Mouse (Mus musculus) forebrain, embryonic 14.5 days (tissue): ENCODE results near the gene Ranbp6. TPM values are rescaled to one million over a fixed set of nuclear protein-coding genes. Genes with fewer than 3 reads are reported as not detected.

ENCODE experiments used
- ATAC-seq: fragments of 200-750 bp; cut with Nextera tagmentation; 2 replicates; pipeline ENCODE4 v1.8.0; 2017; ENCODE audit warnings: mild to moderate bottlenecking, moderate library complexity
- DNase-seq: peaks from one replicate; pipeline ENCODE4 v3.0.0-alpha.2; 2015; ENCODE audit warnings: low spot score
- H3K27ac ChIP-seq: fragments of 300-500 bp; sonication (generic); 2 replicates; pipeline ENCODE4 v1.5.1; 2014; ENCODE audit warnings: low read depth, mild to moderate bottlenecking, control low read depth, low read length, moderate library complexity
- H3K27me3 ChIP-seq: fragments of 300-500 bp; sonication (generic); replicated peaks from 2 replicates; pipeline ENCODE4 v1.6.1; 2014; ENCODE audit warnings: low read length, control low read depth, mixed read lengths; ENCODE audit not compliant: control insufficient read depth, insufficient read depth
- H3K36me3 ChIP-seq: fragments of 300-500 bp; sonication (generic); 2 replicates; pipeline ENCODE4 v1.6.1; 2014; ENCODE audit warnings: low read length, control low read depth; ENCODE audit not compliant: control insufficient read depth, insufficient read depth
- H3K4me1 ChIP-seq: fragments of 300-500 bp; sonication (generic); 2 replicates; pipeline ENCODE4 v1.6.1; 2014; ENCODE audit warnings: antibody characterized with exemption, low read length, control low read depth; ENCODE audit not compliant: control insufficient read depth, insufficient read depth
- H3K4me2 ChIP-seq: fragments of 300-500 bp; sonication (generic); 2 replicates; pipeline ENCODE4 v1.6.1; 2014; ENCODE audit warnings: mild to moderate bottlenecking, control low read depth, low read length
- H3K4me3 ChIP-seq: fragments of 300-500 bp; sonication (generic); 2 replicates; pipeline ENCODE4 v1.5.1; 2014; ENCODE audit warnings: low read depth, low read length, control low read depth
- H3K9ac ChIP-seq: fragments of 300-500 bp; sonication (generic); 2 replicates; pipeline ENCODE4 v1.6.1; 2014; ENCODE audit warnings: mild to moderate bottlenecking, low read length, control low read depth, moderate library complexity
- H3K9me3 ChIP-seq: fragments of 300-500 bp; sonication (generic); replicated peaks from 2 replicates; pipeline ENCODE4 v1.6.1; 2016; ENCODE audit warnings: low read length, control low read depth, mixed read lengths; ENCODE audit not compliant: control insufficient read depth
- WGBS: fragments of 180-500 bp; shearing (Covaris S2); extraction: QIAGEN DNeasy Blood & Tissue Kit; methylation state at CpG from one replicate; pipeline ENCODE4 v1.1.7; 2014; 5-methylcytosine and 5-hydroxymethylcytosine counted together
- polyA plus RNA-seq: library from polyadenylated mRNA; unstranded; fragments of >200 nt; fragmentation: Nextera tagmentation; extraction: Ambion mirVana; gene quantifications from 2 replicates; pipeline ENCODE4 v1.2.1, GENCODE M21; 2014

Gene Ranbp6
- polyA plus RNA-seq, 1 experiment from 2014 or later = 42.1 TPM

- ATAC-seq (peak; percentile 57; the same call in 1 of the 2 replicates), DNase-seq (peak; percentile 75)
- no peaks in the 10 kb centered on the region for H3K36me3 ChIP-seq
- no peak overlapping the region for H3K9ac ChIP-seq
- WGBS = 46% methylated on average over 6 of the region's 6 CpGs
- H3K4me2 ChIP-seq = no peak overlapping the region
- no peak overlapping the region for H3K4me3 ChIP-seq
- no peaks in the 10 kb centered on the region for H3K9me3 ChIP-seq
- no peak overlapping the region for H3K27ac ChIP-seq
- no peaks in the 10 kb centered on the region for H3K27me3 ChIP-seq
- H3K4me1 ChIP-seq = no peaks in the 10 kb centered on the region
Measured at GRCm38 (mm10) chr19:29824034-29824700, 11.4 kb upstream of the Ranbp6 start.

- H3K27ac ChIP-seq = no peak overlapping the region
- H3K4me1 ChIP-seq = no peaks in the 10 kb centered on the region
- no peaks in the 10 kb centered on the region for H3K27me3 ChIP-seq
- no peak overlapping the region for H3K9ac ChIP-seq
- DNase-seq = no peak
- ATAC-seq = no peak
- H3K9me3 ChIP-seq = no peaks in the 10 kb centered on the region
- no peak overlapping the region for H3K4me2 ChIP-seq
- no peak overlapping the region for H3K4me3 ChIP-seq
- no peaks in the 10 kb centered on the region for H3K36me3 ChIP-seq
- 68% methylated on average over 12 of the region's 12 CpGs for WGBS
Measured at GRCm38 (mm10) chr19:29823456-29824010, 10.8 kb upstream of the Ranbp6 start.

- Histone ChIP-seq H3K27me3 (no peaks in the 10 kb centered on the region), H3K9ac (no peak overlapping the region), H3K27ac (no peak overlapping the region), H3K9me3 (no peaks in the 10 kb centered on the region), H3K36me3 (no peaks in the 10 kb centered on the region), H3K4me2 (no peak overlapping the region), H3K4me3 (no peak overlapping the region), H3K4me1 (no peaks in the 10 kb centered on the region)
- ATAC-seq (peak; percentile 46; the same call in 1 of the 2 replicates), DNase-seq (peak; percentile 86)
Measured at GRCm38 (mm10) chr19:29820966-29821365, 8.2 kb upstream of the Ranbp6 start.

- Histone ChIP-seq H3K9me3 (no peaks in the 10 kb centered on the region), H3K9ac (no peak overlapping the region), H3K27ac (no peak overlapping the region), H3K4me1 (peaks cover 17% of the 10 kb centered on the region), H3K4me3 (no peak overlapping the region), H3K36me3 (peaks cover 25% of the 10 kb centered on the region), H3K4me2 (no peak overlapping the region), H3K27me3 (no peaks in the 10 kb centered on the region)
- WGBS = 92% methylated on average over 5 of the region's 5 CpGs
- ATAC-seq (no peak), DNase-seq (no peak)
Measured at GRCm38 (mm10) chr19:29810022-29810421, 2.8 kb downstream of the Ranbp6 start.

- Histone ChIP-seq H3K9ac (peak within 1 kb of the TSS; percentile 89), H3K27ac (peak within 1 kb of the TSS; percentile 97), H3K4me1 (peaks cover 13% of the 10 kb centered on the region), H3K4me2 (peak within 1 kb of the TSS; percentile 93), H3K36me3 (peaks cover 22% of the 10 kb centered on the region), H3K9me3 (no peaks in the 10 kb centered on the region), H3K27me3 (no peaks in the 10 kb centered on the region), H3K4me3 (peak within 1 kb of the TSS; percentile 96)
- ATAC-seq (peak; percentile 92), DNase-seq (peak; percentile 99)
- under 1% methylated on average over 37 of the region's 95 CpGs for WGBS
Measured at GRCm38 (mm10) chr19:29805917-29806785, 6.6 kb downstream of the Ranbp6 start, which contains the start of gene 9930021J03Rik. Gene 9930021J03Rik (minus strand): TSS chr19:29805989.

- H3K9me3 ChIP-seq = no peaks in the 10 kb centered on the region
- H3K4me1 ChIP-seq = peaks cover 8% of the 10 kb centered on the region
- H3K4me3 ChIP-seq = peak overlapping the region; percentile 96
- ATAC-seq (peak; percentile 27), DNase-seq (peak; percentile 61)
- no peaks in the 10 kb centered on the region for H3K27me3 ChIP-seq
- H3K9ac ChIP-seq = peak overlapping the region; percentile 89
- WGBS = under 1% methylated on average over 67 of the region's 72 CpGs
- H3K27ac ChIP-seq = peak overlapping the region; percentile 97
- H3K4me2 ChIP-seq = peak overlapping the region; percentile 93
- H3K36me3 ChIP-seq = peaks cover 14% of the 10 kb centered on the region
Measured at GRCm38 (mm10) chr19:29805101-29805916, 7.5 kb downstream of the Ranbp6 start.

- Histone ChIP-seq H3K4me2 (peak overlapping the region; percentile 93), H3K4me1 (peaks cover 7% of the 10 kb centered on the region), H3K27me3 (no peaks in the 10 kb centered on the region), H3K36me3 (peaks cover 1% of the 10 kb centered on the region; the same call in 1 of the 2 replicates), H3K9me3 (no peaks in the 10 kb centered on the region), H3K4me3 (peak overlapping the region; percentile 21; the same call in 1 of the 2 replicates), H3K9ac (0 out of 2 replicates have a peak overlapping the region, but pooled peaks have one; percentile 21), H3K27ac (no peak overlapping the region)
- ATAC-seq (no peak), DNase-seq (no peak)
- 64% methylated on average over 3 of the region's 3 CpGs for WGBS
Measured at GRCm38 (mm10) chr19:29803946-29804345, 8.8 kb downstream of the Ranbp6 start.

GRCm38 (mm10) chr19:29797371-29797770 lies 15.4 kb downstream of the Ranbp6 start:
- Histone ChIP-seq H3K36me3 (no peaks in the 10 kb centered on the region), H3K4me3 (no peak overlapping the region), H3K27ac (no peak overlapping the region), H3K27me3 (no peaks in the 10 kb centered on the region), H3K9me3 (no peaks in the 10 kb centered on the region), H3K4me1 (no peaks in the 10 kb centered on the region), H3K9ac (no peak overlapping the region), H3K4me2 (no peak overlapping the region)
- 88% methylated on average over 3 of the region's 3 CpGs for whole genome bisulfite sequencing
- no peak for DNase-seq
- no peak for ATAC-seq
